Mouse (Mus musculus) right cerebral cortex, postnatal 36 days (tissue): ENCODE data around the gene Gpi1.
A peak's percentile ranks its signal among the peaks of the same experiment; 100 is the strongest.
"Not testable (repeated sequence)": the region's sequence is repeated elsewhere in the genome, so short reads cannot be mapped to it uniquely, and the experiment has no call there.

Source experiments
- DNase-seq, 2 experiments: peaks; one replicate each; pipeline ENCODE4 v3.0.0; 2022; ENCODE audit warnings: low spot score in 2 of 2, mixed read lengths in 1 of 2

Gpi1 gene

GRCm38 (mm10) chr7:34229691-34230111 is 435 bp downstream of the Gpi1 start:
- DNase-seq = peak; percentile 62 to 69

- DNase-seq = no peak
These were observed 983 bp downstream of the Gpi1 start for GRCm38 (mm10) chr7:34229153-34229552.

GRCm38 (mm10) chr7:34228641-34229040 is 1.5 kb downstream of the Gpi1 start:
- no peak for DNase-seq

GRCm38 (mm10) chr7:34226846-34227245 is 3.3 kb downstream of the Gpi1 start:
- no peak for DNase-seq

- DNase-seq = peak in 1 of 2 experiments; percentile 52
These were observed 4.0 kb downstream of the Gpi1 start for GRCm38 (mm10) chr7:34226086-34226485.

- DNase-seq = no peak
These were observed 5.8 kb downstream of the Gpi1 start for GRCm38 (mm10) chr7:34224308-34224707.

- no peak for DNase-seq
These were observed 7.8 kb downstream of the Gpi1 start for GRCm38 (mm10) chr7:34222340-34222739.

- DNase-seq = no peak
These were observed 8.4 kb downstream of the Gpi1 start for GRCm38 (mm10) chr7:34221594-34222250.

GRCm38 (mm10) chr7:34218496-34218895 is 11.6 kb downstream of the Gpi1 start:
- no peak for DNase-seq

GRCm38 (mm10) chr7:34216474-34216873 is 13.7 kb downstream of the Gpi1 start:
- no peak for DNase-seq

GRCm38 (mm10) chr7:34215481-34215880 is 14.7 kb downstream of the Gpi1 start:
- DNase-seq = no peak

- no peak for DNase-seq
These were observed 15.5 kb downstream of the Gpi1 start for GRCm38 (mm10) chr7:34214644-34215043.

GRCm38 (mm10) chr7:34213281-34213680 is 16.9 kb downstream of the Gpi1 start:
- no peak for DNase-seq

- no peak for DNase-seq
These were observed 21.9 kb downstream of the Gpi1 start for GRCm38 (mm10) chr7:34208027-34208745.

- no peak for DNase-seq
These were observed 23.8 kb downstream of the Gpi1 start for GRCm38 (mm10) chr7:34206331-34206730.

- not testable (repeated sequence) for DNase-seq
These were observed 28.0 kb downstream of the Gpi1 start for GRCm38 (mm10) chr7:34202147-34202546.

- DNase-seq = no peak
These were observed 29.3 kb downstream of the Gpi1 start for GRCm38 (mm10) chr7:34200829-34201228.

GRCm38 (mm10) chr7:34198346-34198745 is 31.8 kb downstream of the Gpi1 start:
- no peak for DNase-seq

GRCm38 (mm10) chr7:34196132-34197128 is 33.7 kb downstream of the Gpi1 start, which contains the start of gene Pdcd2l:
TSS of gene Pdcd2l (minus strand) at chr7:34196661.
- peak; percentile 84 for DNase-seq

GRCm38 (mm10) chr7:34195632-34196031 is 34.5 kb downstream of the Gpi1 start:
- no peak for DNase-seq

- no peak for DNase-seq
These were observed 37.3 kb downstream of the Gpi1 start for GRCm38 (mm10) chr7:34192825-34193224.
